Mouse (Mus musculus): ENCODE measurements at regions not wholly inside any gene's neighbourhood (a gene's known extent, or its start where the extent isn't known, plus 50 kb on each side); places are given as distances from the start of the nearest gene placed in this dataset.

DNA sequence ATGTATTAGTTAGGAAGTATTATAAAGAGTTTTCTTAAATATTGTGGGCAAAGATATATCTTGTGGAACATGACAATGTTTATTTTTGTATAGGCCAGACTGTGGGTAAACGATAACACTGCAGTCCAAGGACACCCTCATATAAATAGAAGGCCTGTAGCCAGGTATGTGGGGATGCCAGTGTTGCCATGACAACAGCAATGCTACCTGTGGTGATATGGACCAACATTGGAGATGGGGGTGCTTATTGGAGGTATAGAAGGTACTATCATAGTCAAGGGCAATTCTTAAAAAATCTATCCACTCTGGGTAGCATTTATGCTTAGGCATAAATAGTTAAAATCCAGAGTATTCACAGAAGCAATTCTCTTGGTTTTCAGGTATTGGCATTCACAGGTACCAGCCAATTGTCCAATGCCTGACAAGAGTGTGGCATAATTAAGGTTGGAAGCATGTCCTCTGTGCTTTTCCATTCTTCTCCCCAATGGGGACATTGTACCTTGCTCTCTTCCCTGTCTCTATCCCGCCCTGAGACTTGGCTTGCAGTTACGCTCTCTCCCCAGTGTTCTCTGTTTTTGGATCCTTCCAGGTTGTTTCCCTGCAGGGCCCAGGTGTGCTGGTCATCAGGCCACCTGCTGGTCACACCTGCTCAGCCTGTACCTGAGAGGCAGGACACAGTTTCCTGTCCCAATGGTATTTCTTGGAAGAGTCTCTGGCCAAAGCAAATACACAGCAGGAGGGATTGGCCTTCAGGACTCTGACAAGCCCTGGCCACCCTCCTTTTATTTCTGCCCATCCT is 146.1 kb upstream of the Astn2 start:
- no peak for TF ChIP-seq ZNF384 (IDR thresholded peaks at IDR 0.05; ENCODE audit: low read depth, low read length)
- TF ChIP-seq HCFC1 (IDR thresholded peaks at IDR 0.05; ENCODE audit: borderline replicate concordance, insufficient read depth, low read length): no peak
- TF ChIP-seq MAFK (IDR thresholded peaks at IDR 0.05; ENCODE audit: insufficient read depth, low read depth, low read length): no peak

Measured in ES-E14 (cell line).